Mouse (Mus musculus): ENCODE measurements around the gene Gm20422. TPM values are rescaled to one million over a fixed set of nuclear protein-coding genes. Genes with fewer than 3 reads are reported as not detected.

Gm20422 gene
- 1 to 10 TPM; 1.8 to 1.9 TPM for total RNA-seq (2021)

GRCm38 (mm10) chr8:69774503-69775148 is at the start of gene Gm20422:
TSS of gene Gm20422 (minus strand) at chr8:69774886.
- peak; percentile 87 for DNase-seq

- peak; percentile 44 for DNase-seq
These were observed 47.9 kb upstream of the Gm20422 start, which contains the start of gene Lpar2 for GRCm38 (mm10) chr8:69822386-69823191. TSS of gene Lpar2 (plus strand) at chr8:69822429.

- DNase-seq, result peak; percentile 35
These were observed 47.3 kb upstream of the Gm20422 start for GRCm38 (mm10) chr8:69821971-69822385.

- DNase-seq, result no peak
These were observed 45.8 kb upstream of the Gm20422 start for GRCm38 (mm10) chr8:69820466-69820865.

GRCm38 (mm10) chr8:69815396-69815795 is 40.7 kb upstream of the Gm20422 start:
- no peak for DNase-seq

- no peak for DNase-seq
These were observed 40.2 kb upstream of the Gm20422 start for GRCm38 (mm10) chr8:69814881-69815280.

GRCm38 (mm10) chr8:69809820-69810219 is 35.1 kb upstream of the Gm20422 start:
- no peak for DNase-seq

- DNase-seq, result no peak
These were observed 34.2 kb upstream of the Gm20422 start for GRCm38 (mm10) chr8:69808864-69809403.

GRCm38 (mm10) chr8:69808094-69808863 is 33.6 kb upstream of the Gm20422 start, which contains the start of gene Gmip:
TSS of gene Gmip (plus strand) at chr8:69808679.
- DNase-seq, result peak; percentile 80

GRCm38 (mm10) chr8:69807236-69807635 is 32.5 kb upstream of the Gm20422 start:
- DNase-seq, result no peak

GRCm38 (mm10) chr8:69805491-69805890 is 30.8 kb upstream of the Gm20422 start:
- DNase-seq, result no peak

GRCm38 (mm10) chr8:69805086-69805485 is 30.4 kb upstream of the Gm20422 start:
- DNase-seq, result no peak

GRCm38 (mm10) chr8:69804537-69804936 is 29.9 kb upstream of the Gm20422 start:
- no peak for DNase-seq

GRCm38 (mm10) chr8:69803366-69803765 is 28.7 kb upstream of the Gm20422 start:
- no peak for DNase-seq

GRCm38 (mm10) chr8:69802216-69802615 is 27.5 kb upstream of the Gm20422 start:
- DNase-seq, result no peak

- DNase-seq, result no peak
These were observed 27.1 kb upstream of the Gm20422 start for GRCm38 (mm10) chr8:69801796-69802195.

- DNase-seq, result peak; percentile 3
These were observed 25.3 kb upstream of the Gm20422 start for GRCm38 (mm10) chr8:69799946-69800345.

- peak; percentile 4 for DNase-seq
These were observed 24.6 kb upstream of the Gm20422 start for GRCm38 (mm10) chr8:69799261-69799660.

GRCm38 (mm10) chr8:69797661-69798060 is 23.0 kb upstream of the Gm20422 start:
- DNase-seq, result peak; percentile 2

GRCm38 (mm10) chr8:69796721-69797345 is 22.1 kb upstream of the Gm20422 start:
- no peak for DNase-seq

- no peak for DNase-seq
These were observed 20.2 kb upstream of the Gm20422 start for GRCm38 (mm10) chr8:69794901-69795300.

GRCm38 (mm10) chr8:69794096-69794495 is 19.4 kb upstream of the Gm20422 start:
- DNase-seq, result no peak
